In genomic region chr7:75780812-75781211, GRCm38 (mm10) we compare ENCODE assay signal across 8 mouse cellular contexts.
DNase-seq lines count a peak whose midpoint lies in the region; ATAC-seq and TF ChIP-seq lines count a peak whose summit lies in the region.

No protein-coding gene starts in this region.

- no peaks in the 10 kb centered on the region for H3K27me3 ChIP-seq in heart, embryonic 10.5 days (ENCODE audit: insufficient read depth, poor library complexity, severe bottlenecking)
- H3K27me3 ChIP-seq in liver, embryonic 12.5 days (replicated peaks), result 0 out of 2 replicates have a peak, but pooled peaks cover 9% of the 10 kb centered on the region

- H3K4me3 ChIP-seq in heart, embryonic 10.5 days, result peak overlapping the region; percentile 85
- H3K4me3 ChIP-seq in embryonic fibroblast, embryonic 13.5 days (ENCODE audit: insufficient read depth, low read length), result peak overlapping the region; percentile 81
- H3K4me3 ChIP-seq in liver, embryonic 12.5 days, result peak overlapping the region; percentile 79

- H3K36me3 ChIP-seq in heart, embryonic 10.5 days, result peaks cover 42% of the 10 kb centered on the region
- peaks cover 48% of the 10 kb centered on the region for H3K36me3 ChIP-seq in liver, embryonic 12.5 days

- no peaks in the 10 kb centered on the region for H3K9me3 ChIP-seq in heart, embryonic 10.5 days
- H3K9me3 ChIP-seq in liver, embryonic 12.5 days (replicated peaks), result no peaks in the 10 kb centered on the region

- no peak for TF ChIP-seq CTCF in embryonic fibroblast, embryonic 13.5 days (IDR thresholded peaks at IDR 0.05; ENCODE audit: borderline replicate concordance, insufficient read depth, low read length)

- H3K4me2 ChIP-seq in liver, embryonic 12.5 days, result peak overlapping the region; percentile 80

- WGBS in heart, embryonic 10.5 days, result 40% methylated on average over 2 of the region's 5 CpGs
- WGBS in liver, embryonic 12.5 days (ENCODE audit: insufficient replicate concordance), result 21% methylated on average over 2 of the region's 5 CpGs

- TF ChIP-seq POLR2A in embryonic fibroblast, embryonic 13.5 days (IDR thresholded peaks at IDR 0.05; ENCODE audit: low read depth, low read length), result no peak

- intact Hi-C loops in left cerebral cortex, postnatal 36 days (cut with DNase I), result no loop called here

- DNase-seq in heart, embryonic 10.5 days (ENCODE audit: low spot score), result no peak
- no peak for DNase-seq in heart, adult 8-10 months (ENCODE audit: low spot score)
- peak; percentile 56 for DNase-seq in CD4-positive helper T cell, adult 2 months (ENCODE audit: low read depth, low spot score)
- no peak for DNase-seq in layer of hippocampus, postnatal 25 days (ENCODE audit: extremely low spot score in 1 of 2, low spot score in 1 of 2)
- DNase-seq in ovary, postnatal 10 days (ENCODE audit: low spot score), result no peak
- DNase-seq in left cerebral cortex, postnatal 36 days (ENCODE audit: low spot score in 2 of 2), result no peak

- peak overlapping the region; percentile 83 for H3K9ac ChIP-seq in liver, embryonic 12.5 days

- no peak for ATAC-seq in liver, embryonic 12.5 days

- H3K4me1 ChIP-seq in heart, embryonic 10.5 days, result peaks cover 13% of the 10 kb centered on the region; the same call in 1 of the 2 replicates
- H3K4me1 ChIP-seq in embryonic fibroblast, embryonic 13.5 days (ENCODE audit: control insufficient read depth, insufficient read depth, low read length), result peaks cover 4% of the 10 kb centered on the region; the same call in 1 of the 2 replicates
- peaks cover 39% of the 10 kb centered on the region for H3K4me1 ChIP-seq in liver, embryonic 12.5 days

- peak overlapping the region; percentile 95; the same call in 1 of the 2 replicates for H3K27ac ChIP-seq in heart, embryonic 10.5 days
- no peak overlapping the region for H3K27ac ChIP-seq in embryonic fibroblast, embryonic 13.5 days (ENCODE audit: insufficient read depth, low read length)
- H3K27ac ChIP-seq in liver, embryonic 12.5 days, result peak overlapping the region; percentile 74
